Mouse (Mus musculus): ENCODE measurements around the gene Cfap299. TPM values are rescaled to one million over a fixed set of nuclear protein-coding genes. Genes with fewer than 3 reads are reported as not detected.
"Not testable (repeated sequence)": the region's sequence is repeated elsewhere in the genome, so short reads cannot be mapped to it uniquely, and the experiment has no call there.

Cfap299 gene
- polyA plus RNA-seq, 1 experiment from 2014 or later: not detected

- Histone ChIP-seq H3K9ac (ENCODE audit: low read depth, low read length) (no peak overlapping the region), H3K4me2 (ENCODE audit: low read depth, low read length) (no peak overlapping the region), H3K27me3 (ENCODE audit: control insufficient read depth, insufficient read depth, low read depth, low read length) (no peaks in the 10 kb centered on the region), H3K4me3 (ENCODE audit: low read depth, low read length) (no peak overlapping the region), H3K36me3 (ENCODE audit: control insufficient read depth, insufficient read depth) (no peaks in the 10 kb centered on the region), H3K9me3 (replicated peaks; ENCODE audit: control insufficient read depth, low read length) (no peaks in the 10 kb centered on the region), H3K4me1 (ENCODE audit: control insufficient read depth, low read depth, low read length) (no peaks in the 10 kb centered on the region), H3K27ac (ENCODE audit: low read length) (no peak overlapping the region)
- 60% methylated on average over 6 of the region's 6 CpGs for WGBS (ENCODE audit: insufficient replicate concordance)
- no peak for ATAC-seq (ENCODE audit: low read depth)
Observed at GRCm38 (mm10) chr5:98566461-98567193, 237.5 kb downstream of the Cfap299 start.

- WGBS (ENCODE audit: insufficient replicate concordance): 67% methylated on average over 4 of the region's 4 CpGs
- H3K27me3 ChIP-seq (ENCODE audit: control insufficient read depth, insufficient read depth, low read depth, low read length): no peaks in the 10 kb centered on the region
- H3K27ac ChIP-seq (ENCODE audit: low read length): no peak overlapping the region
- no peaks in the 10 kb centered on the region for H3K4me1 ChIP-seq (ENCODE audit: control insufficient read depth, low read depth, low read length)
- H3K36me3 ChIP-seq (ENCODE audit: control insufficient read depth, insufficient read depth): no peaks in the 10 kb centered on the region
- H3K4me3 ChIP-seq (ENCODE audit: low read depth, low read length): no peak overlapping the region
- no peak overlapping the region for H3K9ac ChIP-seq (ENCODE audit: low read depth, low read length)
- ATAC-seq (ENCODE audit: low read depth): no peak
- no peaks in the 10 kb centered on the region for H3K9me3 ChIP-seq (replicated peaks; ENCODE audit: control insufficient read depth, low read length)
- H3K4me2 ChIP-seq (ENCODE audit: low read depth, low read length): no peak overlapping the region
Observed at GRCm38 (mm10) chr5:98568481-98568880, 239.4 kb downstream of the Cfap299 start.

DNA sequence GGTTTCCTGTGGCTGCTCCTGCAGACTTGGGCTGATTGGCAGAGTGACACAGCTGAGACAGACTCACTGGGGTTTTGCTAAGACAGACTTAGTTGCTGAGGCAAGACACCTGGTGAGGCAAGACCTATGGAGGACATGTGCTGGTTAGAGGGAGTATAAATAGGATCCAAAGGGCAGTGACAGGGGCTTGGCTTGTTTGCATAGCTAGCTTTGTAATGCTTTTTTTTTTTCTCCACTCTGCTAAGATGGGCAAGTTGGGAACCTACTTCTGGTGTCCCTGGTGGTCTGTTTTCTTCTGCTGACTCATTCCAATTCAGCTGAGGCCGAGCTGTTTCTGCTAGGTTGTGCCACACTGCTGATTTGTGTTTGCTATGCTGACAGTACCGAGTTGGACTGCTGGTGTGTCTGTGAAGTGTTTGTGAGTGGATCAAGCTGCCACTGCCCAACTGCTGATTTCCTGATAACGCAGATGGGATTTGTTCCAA is 240.0 kb downstream of the Cfap299 start:
- H3K4me1 ChIP-seq (ENCODE audit: control insufficient read depth, low read depth, low read length): no peaks in the 10 kb centered on the region
- no peaks in the 10 kb centered on the region for H3K36me3 ChIP-seq (ENCODE audit: control insufficient read depth, insufficient read depth)
- H3K9me3 ChIP-seq (replicated peaks; ENCODE audit: control insufficient read depth, low read length): no peaks in the 10 kb centered on the region
- no peak overlapping the region for H3K9ac ChIP-seq (ENCODE audit: low read depth, low read length)
- no peak overlapping the region for H3K4me3 ChIP-seq (ENCODE audit: low read depth, low read length)
- no peak for ATAC-seq (ENCODE audit: low read depth)
- no peaks in the 10 kb centered on the region for H3K27me3 ChIP-seq (ENCODE audit: control insufficient read depth, insufficient read depth, low read depth, low read length)
- no peak overlapping the region for H3K4me2 ChIP-seq (ENCODE audit: low read depth, low read length)
- no peak overlapping the region for H3K27ac ChIP-seq (ENCODE audit: low read length)
- WGBS (ENCODE audit: insufficient replicate concordance): 19% methylated on average over 3 of the region's 3 CpGs

DNA sequence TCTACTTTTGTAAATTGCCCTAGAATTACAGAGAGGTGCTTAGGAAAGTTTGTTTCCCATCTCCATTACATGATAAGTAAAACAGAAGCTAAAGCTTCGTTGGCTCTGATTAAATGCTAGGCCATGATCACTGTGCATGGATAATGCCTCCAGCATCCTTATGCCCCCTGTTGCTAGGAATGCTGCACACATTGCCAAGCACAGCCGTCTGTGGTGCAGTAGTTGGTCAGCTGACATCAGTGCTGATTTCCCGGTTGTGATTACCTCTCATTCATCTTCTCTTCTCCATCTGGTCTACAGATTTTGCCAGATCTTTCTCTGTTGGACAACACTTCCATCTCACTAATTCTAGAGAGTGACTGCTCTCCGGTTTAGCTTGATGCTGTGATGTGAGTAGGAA is 243.3 kb downstream of the Cfap299 start:
- H3K4me1 ChIP-seq (ENCODE audit: control insufficient read depth, low read depth, low read length): no peaks in the 10 kb centered on the region
- no peak overlapping the region for H3K27ac ChIP-seq (ENCODE audit: low read length)
- no peak overlapping the region for H3K4me3 ChIP-seq (ENCODE audit: low read depth, low read length)
- H3K4me2 ChIP-seq (ENCODE audit: low read depth, low read length): no peak overlapping the region
- H3K36me3 ChIP-seq (ENCODE audit: control insufficient read depth, insufficient read depth): no peaks in the 10 kb centered on the region
- 54% methylated on average over 4 of the region's 4 CpGs for WGBS (ENCODE audit: insufficient replicate concordance)
- no peaks in the 10 kb centered on the region for H3K9me3 ChIP-seq (replicated peaks; ENCODE audit: control insufficient read depth, low read length)
- no peak for ATAC-seq (ENCODE audit: low read depth)
- no peaks in the 10 kb centered on the region for H3K27me3 ChIP-seq (ENCODE audit: control insufficient read depth, insufficient read depth, low read depth, low read length)
- no peak overlapping the region for H3K9ac ChIP-seq (ENCODE audit: low read depth, low read length)

DNA sequence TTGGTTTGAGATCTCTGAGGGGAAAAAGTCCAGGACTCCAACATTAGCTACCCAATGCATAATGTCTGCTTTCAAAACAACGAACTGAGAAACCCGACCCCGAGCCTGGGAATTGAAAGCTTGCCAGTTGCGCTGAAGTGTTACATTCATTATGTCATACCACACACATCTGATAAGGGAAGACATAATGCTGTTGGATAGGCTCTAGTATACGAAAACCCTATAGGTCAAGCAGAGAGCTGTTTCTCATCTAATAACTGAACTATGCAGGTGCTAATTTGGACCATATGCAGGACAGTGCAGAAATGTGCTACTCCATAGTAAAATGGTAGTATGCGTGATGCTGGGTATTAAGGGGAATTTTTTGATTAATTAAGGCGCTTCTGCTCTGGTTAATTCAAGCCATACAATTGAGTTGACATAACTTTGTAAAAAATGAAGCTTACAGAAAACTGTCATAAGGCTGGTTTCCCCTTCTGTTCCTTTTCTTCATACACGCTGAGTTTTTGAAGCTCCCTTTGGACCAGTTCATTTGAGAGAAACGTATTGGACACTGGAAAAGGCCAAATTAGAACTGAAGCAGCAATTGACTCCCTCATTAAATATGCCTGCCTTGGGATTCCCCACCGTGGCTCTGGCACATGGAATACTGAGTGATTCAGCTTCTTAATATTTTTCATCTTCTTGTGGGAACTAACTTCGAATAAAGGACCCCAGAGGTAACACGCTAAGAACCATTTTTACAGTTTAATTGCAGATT is 245.8 kb downstream of the Cfap299 start:
- Histone ChIP-seq H3K9ac (ENCODE audit: low read depth, low read length) (no peak overlapping the region), H3K4me2 (ENCODE audit: low read depth, low read length) (no peak overlapping the region), H3K4me3 (ENCODE audit: low read depth, low read length) (no peak overlapping the region), H3K36me3 (ENCODE audit: control insufficient read depth, insufficient read depth) (no peaks in the 10 kb centered on the region), H3K4me1 (ENCODE audit: control insufficient read depth, low read depth, low read length) (no peaks in the 10 kb centered on the region), H3K27ac (ENCODE audit: low read length) (no peak overlapping the region), H3K27me3 (ENCODE audit: control insufficient read depth, insufficient read depth, low read depth, low read length) (no peaks in the 10 kb centered on the region), H3K9me3 (replicated peaks; ENCODE audit: control insufficient read depth, low read length) (no peaks in the 10 kb centered on the region)
- 58% methylated on average over 12 of the region's 12 CpGs for WGBS (ENCODE audit: insufficient replicate concordance)
- no peak for ATAC-seq (ENCODE audit: low read depth)

- no peaks in the 10 kb centered on the region for H3K4me1 ChIP-seq (ENCODE audit: control insufficient read depth, low read depth, low read length)
- no peaks in the 10 kb centered on the region for H3K9me3 ChIP-seq (replicated peaks; ENCODE audit: control insufficient read depth, low read length)
- no peak for ATAC-seq (ENCODE audit: low read depth)
- no peak overlapping the region for H3K4me2 ChIP-seq (ENCODE audit: low read depth, low read length)
- H3K9ac ChIP-seq (ENCODE audit: low read depth, low read length): no peak overlapping the region
- H3K27ac ChIP-seq (ENCODE audit: low read length): no peak overlapping the region
- 55% methylated on average over 4 of the region's 4 CpGs for WGBS (ENCODE audit: insufficient replicate concordance)
- no peak overlapping the region for H3K4me3 ChIP-seq (ENCODE audit: low read depth, low read length)
- H3K27me3 ChIP-seq (ENCODE audit: control insufficient read depth, insufficient read depth, low read depth, low read length): no peaks in the 10 kb centered on the region
- no peaks in the 10 kb centered on the region for H3K36me3 ChIP-seq (ENCODE audit: control insufficient read depth, insufficient read depth)
Observed at GRCm38 (mm10) chr5:98575471-98575834, 246.3 kb downstream of the Cfap299 start.

GRCm38 (mm10) chr5:98576538-98576937 is 247.4 kb downstream of the Cfap299 start:
- H3K4me3 ChIP-seq (ENCODE audit: low read depth, low read length); ATAC-seq (ENCODE audit: low read depth); H3K27ac ChIP-seq (ENCODE audit: low read length); H3K4me1 ChIP-seq (ENCODE audit: control insufficient read depth, low read depth, low read length); H3K36me3 ChIP-seq (ENCODE audit: control insufficient read depth, insufficient read depth); H3K9me3 ChIP-seq (replicated peaks; ENCODE audit: control insufficient read depth, low read length); H3K9ac ChIP-seq (ENCODE audit: low read depth, low read length); H3K27me3 ChIP-seq (ENCODE audit: control insufficient read depth, insufficient read depth, low read depth, low read length); H3K4me2 ChIP-seq (ENCODE audit: low read depth, low read length): not testable (repeated sequence)
- WGBS (ENCODE audit: insufficient replicate concordance): 59% methylated on average over 6 of the region's 6 CpGs

GRCm38 (mm10) chr5:98578398-98578797 is 249.3 kb downstream of the Cfap299 start:
- WGBS (ENCODE audit: insufficient replicate concordance): 18% methylated on average over 2 of the region's 2 CpGs
- H3K9me3 ChIP-seq (replicated peaks; ENCODE audit: control insufficient read depth, low read length): no peaks in the 10 kb centered on the region
- no peak overlapping the region for H3K4me2 ChIP-seq (ENCODE audit: low read depth, low read length)
- no peaks in the 10 kb centered on the region for H3K36me3 ChIP-seq (ENCODE audit: control insufficient read depth, insufficient read depth)
- H3K27ac ChIP-seq (ENCODE audit: low read length): no peak overlapping the region
- no peaks in the 10 kb centered on the region for H3K27me3 ChIP-seq (ENCODE audit: control insufficient read depth, insufficient read depth, low read depth, low read length)
- no peak overlapping the region for H3K9ac ChIP-seq (ENCODE audit: low read depth, low read length)
- H3K4me3 ChIP-seq (ENCODE audit: low read depth, low read length): no peak overlapping the region
- no peaks in the 10 kb centered on the region for H3K4me1 ChIP-seq (ENCODE audit: control insufficient read depth, low read depth, low read length)
- no peak for ATAC-seq (ENCODE audit: low read depth)

DNA sequence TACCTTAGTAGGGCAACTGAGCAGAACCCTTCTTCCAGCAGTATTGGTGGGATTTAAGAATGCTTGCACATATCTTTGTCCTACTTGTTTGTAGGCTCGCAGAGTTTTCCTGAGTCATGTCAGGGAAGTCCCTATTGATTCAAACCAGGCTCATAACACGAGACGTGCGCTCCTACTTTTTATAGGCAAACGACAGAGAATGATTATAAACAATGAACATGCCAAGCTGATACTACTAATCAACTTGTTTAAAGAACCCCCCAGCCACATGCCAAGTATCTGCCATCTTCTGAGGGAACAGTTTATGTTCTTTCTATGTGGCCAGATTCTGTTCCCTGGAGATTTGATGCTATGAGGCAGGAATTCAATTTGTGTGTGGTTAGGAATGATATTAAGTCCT is 251.7 kb downstream of the Cfap299 start:
- H3K9ac ChIP-seq (ENCODE audit: low read depth, low read length): no peak overlapping the region
- no peaks in the 10 kb centered on the region for H3K4me1 ChIP-seq (ENCODE audit: control insufficient read depth, low read depth, low read length)
- no peaks in the 10 kb centered on the region for H3K36me3 ChIP-seq (ENCODE audit: control insufficient read depth, insufficient read depth)
- no peak for ATAC-seq (ENCODE audit: low read depth)
- no peak overlapping the region for H3K27ac ChIP-seq (ENCODE audit: low read length)
- 58% methylated on average over 5 of the region's 5 CpGs for WGBS (ENCODE audit: insufficient replicate concordance)
- H3K9me3 ChIP-seq (replicated peaks; ENCODE audit: control insufficient read depth, low read length): no peaks in the 10 kb centered on the region
- no peaks in the 10 kb centered on the region for H3K27me3 ChIP-seq (ENCODE audit: control insufficient read depth, insufficient read depth, low read depth, low read length)
- no peak overlapping the region for H3K4me2 ChIP-seq (ENCODE audit: low read depth, low read length)
- no peak overlapping the region for H3K4me3 ChIP-seq (ENCODE audit: low read depth, low read length)
